Mouse (Mus musculus) cerebellum, adult 18-20 months (tissue): Measurements from ENCODE around the gene Pde4b.

Experiments used
- DNase-seq, 2 experiments: peaks; one replicate each; pipeline ENCODE4 v3.0.0; 2021

Gene Pde4b

DNA sequence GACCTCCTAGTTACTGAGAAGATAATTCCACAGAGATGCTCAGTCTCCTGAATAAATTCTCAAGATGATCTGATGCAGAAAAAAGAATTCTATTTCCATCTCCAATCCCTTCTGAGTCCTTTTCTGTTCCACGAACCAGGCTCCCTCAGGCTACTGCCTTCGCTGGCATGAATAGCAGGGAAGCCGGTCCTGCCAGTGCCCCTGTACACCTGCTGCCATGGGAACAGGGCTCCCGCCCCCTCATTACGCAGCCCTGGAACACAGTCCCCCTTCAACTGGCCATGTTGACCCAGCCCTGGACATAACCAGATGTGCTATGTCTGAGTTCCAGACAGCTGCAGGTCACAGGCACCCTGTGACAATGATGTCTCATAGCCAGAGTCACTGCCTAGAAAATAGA lies 535.6 kb downstream of the Pde4b start:
- DNase-seq = no peak

DNA sequence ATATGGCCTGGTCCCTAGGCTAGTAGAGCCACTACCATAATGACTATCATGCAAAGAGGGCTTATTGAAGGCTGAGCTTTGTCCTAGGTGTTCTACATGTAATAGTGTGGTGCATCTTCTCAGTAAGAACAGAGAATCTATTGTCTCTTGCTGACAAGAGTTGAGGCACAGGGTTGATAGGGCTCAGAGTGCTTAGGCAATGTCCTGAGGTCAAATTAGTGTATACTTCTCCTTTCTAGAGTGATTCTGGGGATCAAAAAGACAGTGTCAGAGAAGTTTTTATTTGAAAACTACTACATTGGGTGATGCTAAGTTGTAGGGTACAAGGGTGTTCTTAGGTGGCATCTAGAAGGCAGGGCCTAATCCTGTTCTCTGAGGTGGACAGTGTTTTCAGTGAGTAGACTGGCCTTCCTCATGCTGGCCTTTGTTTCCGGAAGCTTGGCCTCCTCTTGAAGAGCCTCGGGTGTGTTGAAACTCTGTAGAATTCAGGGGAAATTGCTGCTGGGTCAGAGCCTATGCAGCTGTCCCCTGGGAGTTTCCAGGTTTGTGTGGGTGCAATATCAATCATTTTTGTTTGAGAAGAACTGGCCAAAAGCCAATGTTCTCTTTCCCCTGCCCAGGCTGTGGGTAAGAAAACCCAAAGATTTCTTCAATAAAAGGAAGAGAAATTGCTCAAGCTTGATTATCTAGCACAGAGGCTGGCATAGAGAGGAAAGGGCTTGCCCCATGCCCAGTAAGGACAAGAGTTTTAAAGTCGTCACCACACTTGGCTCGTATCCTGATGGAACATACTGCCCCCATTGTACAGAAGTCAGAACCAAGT lies 536.7 kb downstream of the Pde4b start:
- no peak for DNase-seq

DNA sequence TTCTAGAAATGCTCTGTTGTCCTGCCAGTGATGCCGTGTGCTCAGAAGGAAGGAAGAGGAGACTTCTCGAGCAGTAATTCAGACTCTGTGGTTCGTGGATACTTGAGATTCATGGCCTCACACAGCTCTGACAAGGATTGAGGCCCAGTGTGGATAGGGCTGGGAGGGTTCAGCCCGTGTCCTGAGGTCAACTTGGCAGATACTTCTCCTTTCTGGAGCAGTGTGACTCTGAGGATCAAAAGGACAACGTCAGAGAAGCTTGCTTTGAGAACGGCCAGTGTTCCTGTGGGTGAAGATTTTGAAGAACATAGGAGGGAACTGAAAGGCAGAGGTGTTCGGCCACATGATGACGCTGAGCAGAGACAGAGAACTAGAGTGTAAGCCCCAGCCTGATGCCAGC lies 537.6 kb downstream of the Pde4b start:
- no peak for DNase-seq

DNA sequence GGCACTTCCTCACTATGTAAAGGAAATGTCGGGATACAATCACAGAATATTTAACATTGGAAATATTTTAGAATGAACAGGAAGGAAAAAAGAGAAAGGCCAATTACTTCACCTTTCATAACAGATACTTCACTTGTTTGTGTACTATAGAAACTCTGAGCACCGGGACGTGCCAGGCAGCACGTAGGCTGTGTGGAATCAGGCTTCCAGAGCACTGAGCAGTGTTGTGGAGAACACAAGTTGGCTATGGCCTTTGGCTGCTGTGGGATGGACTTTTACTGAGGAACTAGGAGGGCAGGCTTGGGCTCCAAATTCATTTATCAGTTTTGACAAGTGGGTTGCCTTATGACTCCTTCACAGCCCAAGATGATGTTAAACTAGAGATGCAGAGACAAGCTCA lies 540.5 kb downstream of the Pde4b start:
- DNase-seq = no peak

DNA sequence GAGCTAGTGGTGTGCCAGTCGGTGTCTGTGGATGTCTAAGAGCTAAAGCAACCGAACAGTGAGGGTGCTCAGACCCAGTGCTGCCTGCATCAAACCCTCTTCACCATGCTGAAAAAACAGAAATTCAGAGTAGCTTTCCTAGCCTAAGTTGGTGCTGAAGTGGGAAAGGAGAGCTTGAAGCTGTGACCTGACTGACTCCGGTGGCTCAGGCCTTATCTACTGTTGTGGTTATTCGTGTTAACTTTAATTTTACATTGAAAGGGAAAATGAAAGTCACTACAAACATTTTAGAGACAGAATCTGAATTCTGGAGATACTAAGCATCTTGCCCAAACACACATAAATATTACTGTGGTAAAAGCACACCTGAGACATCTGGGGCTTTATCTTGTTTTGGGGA lies 542.3 kb downstream of the Pde4b start:
- DNase-seq = no peak

DNA sequence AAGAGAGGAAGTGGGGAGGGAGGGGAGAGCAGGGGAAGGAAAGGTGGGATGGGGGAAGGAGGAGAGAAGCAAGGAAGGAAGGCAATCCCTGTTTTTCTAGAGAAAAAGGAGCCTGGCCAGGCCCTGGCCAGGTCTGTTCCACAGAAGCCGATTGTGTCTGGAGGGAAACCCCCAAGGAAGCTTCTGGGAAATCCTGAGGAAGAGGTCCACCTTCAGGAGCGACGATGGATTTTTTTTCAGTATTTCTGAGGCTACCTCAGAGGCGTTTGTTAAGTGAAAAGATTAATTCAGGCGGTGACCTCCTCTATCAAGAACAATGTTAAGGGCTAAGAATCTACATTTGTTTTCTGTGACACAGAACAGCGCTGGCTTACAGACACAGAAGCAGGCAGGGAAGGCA lies 542.9 kb downstream of the Pde4b start:
- DNase-seq = no peak

DNA sequence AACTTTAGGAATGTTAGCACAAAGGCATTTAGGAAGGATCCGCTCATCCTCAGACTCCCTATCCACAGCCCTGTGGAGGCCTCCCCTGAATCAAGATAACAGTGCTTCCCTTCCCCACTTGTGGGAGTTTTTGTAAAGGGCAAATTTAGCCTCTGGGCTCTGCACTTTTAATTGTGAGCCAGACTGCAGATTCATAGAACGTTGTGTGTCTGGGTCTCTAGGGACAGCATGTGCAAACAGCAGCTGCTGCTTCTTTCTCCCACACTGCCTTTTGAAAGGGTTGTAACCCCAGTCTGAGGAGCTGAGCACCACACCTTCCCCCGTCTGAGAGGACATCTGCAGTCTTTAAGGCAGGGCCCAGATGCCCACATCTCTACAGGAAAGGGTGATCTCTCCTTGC lies 544.3 kb downstream of the Pde4b start:
- DNase-seq = no peak

DNA sequence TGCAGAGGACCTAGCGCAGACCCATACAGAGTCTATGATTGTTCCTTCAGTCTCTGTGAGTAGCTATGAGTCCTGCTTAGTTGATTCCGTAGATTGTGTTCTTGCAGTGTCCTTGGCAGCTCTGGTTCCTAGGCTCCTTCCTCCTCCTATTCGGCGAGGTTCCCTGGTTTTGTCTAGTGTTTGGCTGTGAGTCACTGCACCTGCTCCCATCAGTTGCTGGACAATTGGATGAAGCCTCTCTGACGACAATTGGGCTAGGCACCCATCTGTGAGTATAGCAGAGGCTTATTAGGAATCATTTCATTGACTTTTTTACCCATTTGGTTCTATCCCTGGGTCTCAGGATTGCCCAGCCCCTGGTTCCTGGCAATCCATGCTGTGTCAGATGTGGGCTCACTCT lies 545.9 kb downstream of the Pde4b start:
- DNase-seq = no peak

DNA sequence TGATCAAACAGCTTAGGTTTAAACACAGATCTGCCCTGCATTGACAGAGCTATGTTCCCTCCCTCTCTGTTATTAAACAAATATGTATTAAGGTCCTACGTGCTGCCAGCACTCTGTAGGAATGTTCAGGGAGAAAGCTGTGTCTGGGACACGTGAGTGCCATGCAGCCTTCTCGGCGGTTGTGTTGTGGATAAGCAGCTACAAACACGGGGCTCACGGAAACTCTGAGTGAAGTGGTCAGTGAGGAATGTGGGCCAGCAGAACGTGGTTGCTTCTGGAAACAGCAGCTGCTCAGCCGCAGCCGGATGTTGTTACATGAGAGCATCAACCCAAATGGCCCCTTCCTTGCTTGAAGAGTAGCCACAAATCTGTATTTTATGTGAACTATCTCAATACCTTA lies 547.9 kb downstream of the Pde4b start:
- no peak for DNase-seq

DNA sequence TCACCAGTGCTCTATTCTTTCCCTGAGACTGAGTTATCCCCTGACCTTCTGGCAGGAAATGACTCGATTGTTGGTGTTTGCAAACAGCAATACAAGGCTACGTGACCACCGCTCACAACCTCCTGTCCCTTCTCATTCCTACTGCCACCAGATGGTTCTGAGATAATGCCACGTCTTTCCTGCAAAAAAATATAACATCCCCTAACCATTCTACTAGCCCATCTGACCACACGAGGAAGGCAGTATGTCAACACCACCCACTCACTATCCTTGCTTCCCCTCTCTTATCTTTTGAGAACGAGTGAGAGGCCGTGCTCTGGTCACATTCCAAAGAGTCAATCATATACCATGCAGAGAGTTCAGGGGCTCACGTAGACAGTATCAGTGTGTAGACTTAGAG lies 548.6 kb downstream of the Pde4b start:
- DNase-seq = no peak

DNA sequence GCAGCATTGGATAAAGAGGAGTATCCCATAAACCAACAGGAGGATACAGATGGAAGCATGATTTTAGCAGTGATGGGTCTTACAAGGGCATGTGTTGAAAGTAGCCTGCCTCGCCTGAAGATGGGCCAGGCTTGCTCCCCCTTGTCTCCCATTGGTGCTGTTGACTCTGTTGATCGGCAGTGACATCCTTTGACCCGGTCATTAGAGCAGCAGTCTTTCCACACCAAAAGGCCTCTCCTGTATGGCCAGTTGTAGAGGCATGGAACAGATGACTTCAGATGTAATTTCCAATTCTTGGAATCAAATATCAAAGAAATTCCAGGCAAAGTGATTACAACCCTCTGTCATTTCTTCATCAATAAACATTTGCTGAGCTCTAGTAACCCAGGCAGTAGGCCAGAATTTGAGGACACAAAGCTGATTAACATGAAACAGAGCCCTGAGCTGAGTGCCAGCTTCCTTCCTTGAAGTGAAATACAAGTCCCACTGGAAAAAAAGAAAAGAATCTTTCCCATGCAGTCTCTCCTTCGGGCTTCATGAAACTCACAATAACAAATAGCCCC lies 550.1 kb downstream of the Pde4b start:
- DNase-seq = no peak

DNA sequence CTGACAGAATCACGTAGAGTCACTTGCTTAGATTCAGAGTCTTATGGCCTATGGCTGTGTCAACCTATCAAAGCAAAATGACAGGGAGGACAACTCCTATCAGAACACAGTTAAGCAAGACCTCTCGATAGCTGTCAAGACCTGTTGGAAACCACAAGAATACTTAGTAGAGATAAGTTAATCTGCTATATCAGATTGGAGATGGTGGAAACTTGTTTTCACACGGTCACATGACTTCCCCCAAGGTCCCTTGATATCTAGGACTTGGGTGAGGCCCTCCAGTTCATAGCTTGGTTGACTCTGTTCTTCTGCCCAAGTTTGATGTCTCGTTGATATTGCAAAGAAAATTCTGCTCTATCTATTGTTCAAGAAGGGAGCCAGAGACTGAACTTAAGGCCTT lies 553.6 kb downstream of the Pde4b start:
- no peak for DNase-seq

DNA sequence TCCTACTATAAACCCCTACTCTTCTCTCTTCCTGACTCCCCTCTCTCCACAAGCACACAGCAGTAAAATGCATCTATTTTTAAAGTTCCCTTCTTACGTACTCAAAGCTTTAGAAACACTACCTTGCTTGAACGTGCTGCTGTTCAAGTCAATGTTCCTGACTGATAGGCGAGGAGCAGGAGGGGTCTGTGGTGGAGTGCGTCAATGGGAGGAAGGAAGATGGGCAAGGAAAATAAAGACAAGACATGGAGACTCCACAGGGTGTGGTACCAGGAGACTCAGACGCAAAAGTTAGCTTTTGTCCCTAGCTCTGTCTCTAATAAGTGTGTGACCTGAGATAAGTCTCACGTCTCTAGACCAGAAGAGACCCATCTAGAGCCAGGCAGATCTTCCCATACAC lies 556.7 kb downstream of the Pde4b start:
- no peak for DNase-seq

DNA sequence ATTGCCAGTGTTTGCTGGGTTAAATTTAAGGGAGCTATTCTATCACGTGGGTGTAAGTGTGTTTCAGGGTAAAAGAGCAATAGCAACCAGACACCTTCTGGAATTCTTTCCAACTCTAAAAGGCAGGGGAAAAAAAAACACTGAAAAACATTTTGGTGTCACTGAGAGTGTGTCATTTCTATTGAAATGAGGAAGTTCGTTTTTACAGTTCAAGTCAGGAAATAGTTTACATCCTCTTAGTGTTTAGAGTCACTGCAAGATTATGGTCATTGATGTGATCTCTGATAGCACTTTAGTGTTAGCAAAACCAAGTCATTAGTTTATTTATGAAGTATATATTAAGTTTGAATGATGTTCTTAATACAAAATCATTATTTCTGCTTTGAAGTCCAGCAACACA lies 559.7 kb downstream of the Pde4b start:
- DNase-seq = no peak

DNA sequence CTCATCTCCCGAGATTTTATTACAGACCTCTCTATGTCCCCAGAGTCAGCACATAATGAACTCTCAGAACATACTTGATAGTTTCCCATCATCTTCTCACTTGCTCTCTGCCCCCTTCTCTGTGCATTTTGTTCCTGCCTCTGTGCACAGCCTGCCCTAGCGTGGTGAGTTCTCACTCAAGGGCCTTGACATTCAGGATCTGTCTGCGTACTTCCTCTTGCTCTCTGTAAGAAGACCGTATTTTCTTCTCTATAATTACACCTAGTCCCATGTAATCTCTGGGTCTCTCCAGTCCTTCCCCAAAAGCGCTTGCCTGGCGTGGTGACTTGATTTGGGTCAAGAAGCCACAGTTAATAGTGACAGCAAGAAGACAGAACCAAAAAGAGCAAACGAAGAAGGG lies 568.0 kb downstream of the Pde4b start:
- DNase-seq = no peak

DNA sequence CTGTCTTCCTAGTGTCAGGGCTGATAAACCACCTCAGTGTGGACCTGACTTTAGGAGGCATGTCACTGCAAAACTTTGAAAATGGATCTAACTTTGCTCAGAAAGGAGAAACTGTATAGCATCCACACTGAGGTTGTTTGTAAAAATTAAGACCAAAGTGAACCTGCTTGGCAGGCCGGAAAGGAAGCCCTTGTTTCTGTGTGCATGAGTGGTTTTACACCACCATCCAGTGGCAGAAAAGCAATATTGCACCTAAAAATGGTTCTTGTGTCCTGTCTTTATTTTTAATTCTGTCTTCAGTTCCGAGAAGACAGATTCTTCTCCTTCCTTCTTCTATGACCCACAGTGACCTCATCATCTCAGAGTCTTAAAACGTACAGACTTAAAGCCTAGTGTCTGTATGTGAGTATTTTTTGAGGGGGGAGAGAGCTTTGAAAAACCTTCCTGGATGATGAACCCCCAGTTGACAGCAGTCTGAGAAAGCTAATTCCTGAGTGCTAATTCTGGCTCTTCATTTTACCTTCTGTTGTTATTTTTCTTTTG lies 569.2 kb downstream of the Pde4b start:
- DNase-seq = peak; percentile 48 to 61
